Mouse (Mus musculus) midbrain, postnatal 0 days (tissue): ENCODE measurements around the gene Ica1. TPM values are rescaled to one million over a fixed set of nuclear protein-coding genes. Genes with fewer than 3 reads are reported as not detected.

Experiments used
- ATAC-seq: fragments of 200-750 bp; cut with Nextera tagmentation; 2 replicates; pipeline ENCODE4 v1.8.0; 2017; ENCODE audit warnings: moderate number of reproducible peaks, mild to moderate bottlenecking, moderate TSS enrichment, moderate library complexity; ENCODE audit not compliant: low FRiP score
- DNase-seq: peaks from one replicate; pipeline ENCODE4 v3.0.0-alpha.2; 2015; ENCODE audit warnings: low spot score
- H3K27ac ChIP-seq: fragments of 300-500 bp; sonication (generic); 2 replicates; pipeline ENCODE4 v1.5.1; 2014; ENCODE audit warnings: low read depth, mild to moderate bottlenecking, low read length, mixed read lengths
- H3K27me3 ChIP-seq: fragments of 300-500 bp; sonication (generic); 2 replicates; pipeline ENCODE4 v1.6.1; 2014; ENCODE audit warnings: low read length, control low read depth, mixed read lengths; ENCODE audit not compliant: insufficient read depth
- H3K36me3 ChIP-seq: fragments of 300-500 bp; sonication (generic); 2 replicates; pipeline ENCODE4 v1.6.1; 2014; ENCODE audit warnings: low read length, control low read depth, mixed read lengths; ENCODE audit not compliant: insufficient read depth
- H3K4me1 ChIP-seq: fragments of 300-500 bp; sonication (generic); 2 replicates; pipeline ENCODE4 v1.6.1; 2014; ENCODE audit warnings: mild to moderate bottlenecking, control low read depth, antibody characterized with exemption, low read length, mixed read lengths; ENCODE audit not compliant: insufficient read depth
- H3K4me2 ChIP-seq: fragments of 300-500 bp; sonication (generic); 2 replicates; pipeline ENCODE4 v1.6.1; 2014; ENCODE audit warnings: low read depth, mild to moderate bottlenecking, low read length, mixed read lengths; ENCODE audit not compliant: poor library complexity, severe bottlenecking
- H3K4me3 ChIP-seq: fragments of 300-500 bp; sonication (generic); 2 replicates; pipeline ENCODE4 v1.5.1; 2014; ENCODE audit warnings: low read depth, mild to moderate bottlenecking, low read length, moderate library complexity
- H3K9ac ChIP-seq: fragments of 300-500 bp; sonication (generic); replicated peaks from 2 replicates; pipeline ENCODE4 v1.6.1; 2014; ENCODE audit warnings: mild to moderate bottlenecking, low read length, moderate library complexity, mixed read lengths; ENCODE audit not compliant: poor library complexity, severe bottlenecking
- H3K9me3 ChIP-seq: fragments of 300-500 bp; sonication (generic); 2 replicates; pipeline ENCODE4 v1.6.1; 2016; ENCODE audit warnings: low read length, control low read depth
- CTCF ChIP-seq: IDR thresholded peaks from 2 replicates; pipeline ENCODE4 v1.5.1; 2016; ENCODE audit warnings: antibody characterized with exemption, mild to moderate bottlenecking
- WGBS: fragments of 180-500 bp; shearing (Covaris S2); extraction: QIAGEN DNeasy Blood & Tissue Kit; methylation state at CpG from one replicate; pipeline ENCODE4 v1.1.7; 2014; 5-methylcytosine and 5-hydroxymethylcytosine counted together
- polyA plus RNA-seq: library from polyadenylated mRNA; unstranded; fragments of >200 nt; fragmentation: Nextera tagmentation; extraction: Ambion mirVana; gene quantifications from 2 replicates; pipeline ENCODE4 v1.2.1, GENCODE M21; 2015
- total RNA-seq: library from RNA; depleted of rRNA; stranded (reverse); fragments of >200 nt; gene quantifications from 2 replicates; pipeline ENCODE4 v1.2.3, GENCODE M21; 2014

Ica1 gene
- total and polyA plus RNA-seq, 2 experiments from 2014 or later = 57.4 to 98.7 TPM

GRCm38 (mm10) chr6:8716539-8716938, 61.7 kb downstream of the Ica1 start:
- 0 out of 2 replicates have a peak, but pooled peaks cover 3% of the 10 kb centered on the region for H3K36me3 ChIP-seq
- no peak for ATAC-seq
- no peak for TF ChIP-seq CTCF
- DNase-seq = no peak
- H3K9ac ChIP-seq = no peak overlapping the region
- no peaks in the 10 kb centered on the region for H3K27me3 ChIP-seq
- H3K4me2 ChIP-seq = no peak overlapping the region
- H3K9me3 ChIP-seq = no peaks in the 10 kb centered on the region
- H3K4me1 ChIP-seq = no peaks in the 10 kb centered on the region
- 94% methylated on average over 2 of the region's 2 CpGs for WGBS
- H3K27ac ChIP-seq = no peak overlapping the region
- H3K4me3 ChIP-seq = no peak overlapping the region

GRCm38 (mm10) chr6:8711246-8711645, 67.0 kb downstream of the Ica1 start:
- Histone ChIP-seq H3K4me3 (no peak overlapping the region), H3K4me2 (no peak overlapping the region), H3K4me1 (no peaks in the 10 kb centered on the region), H3K36me3 (0 out of 2 replicates have a peak, but pooled peaks cover 3% of the 10 kb centered on the region), H3K27me3 (no peaks in the 10 kb centered on the region), H3K9ac (no peak overlapping the region), H3K27ac (no peak overlapping the region), H3K9me3 (no peaks in the 10 kb centered on the region)
- no peak for ATAC-seq
- DNase-seq = no peak
- 89% methylated on average over 5 of the region's 5 CpGs for WGBS
- TF ChIP-seq CTCF = no peak

DNA sequence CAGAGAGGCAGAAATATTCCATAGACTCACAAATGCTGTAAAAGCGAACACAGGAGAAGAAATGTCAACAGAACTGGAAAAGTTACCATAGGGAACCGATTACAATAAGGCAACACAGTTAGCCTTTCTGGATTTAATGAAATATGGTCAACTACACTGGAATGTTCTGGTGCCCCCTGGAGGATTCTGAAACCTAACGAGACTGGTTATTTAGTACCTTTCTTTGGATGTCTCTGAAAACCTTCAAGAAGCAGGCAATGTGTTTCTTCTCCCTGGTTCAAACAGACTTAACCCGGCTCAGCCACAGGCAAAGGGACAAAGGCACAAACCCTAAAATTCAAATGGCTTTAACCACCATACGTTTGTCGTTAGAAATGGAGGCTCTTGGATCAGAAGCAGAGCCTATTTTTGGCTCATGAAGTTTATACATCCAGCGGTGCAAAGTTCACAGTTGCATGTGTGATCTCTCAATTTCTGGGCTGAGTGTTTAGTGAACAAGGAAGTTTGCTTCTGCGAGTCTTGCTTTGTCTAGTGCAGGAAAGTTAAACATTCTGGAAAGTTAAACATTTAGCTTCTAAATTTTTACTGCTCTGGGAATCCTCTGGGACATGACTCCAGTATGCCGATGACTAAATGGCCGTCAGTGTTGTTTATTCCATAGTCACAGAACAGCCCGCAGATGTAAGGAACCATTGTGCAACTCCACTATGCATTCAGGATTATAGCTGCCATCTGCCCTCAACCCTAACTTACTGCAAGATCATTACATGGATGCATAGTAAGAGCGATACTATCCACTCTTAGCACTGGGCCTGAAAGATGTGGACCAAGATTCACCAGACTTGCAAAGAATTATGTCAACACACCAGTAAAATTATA, 83.4 kb downstream of the Ica1 start:
- H3K4me3 ChIP-seq = no peak overlapping the region
- no peak for ATAC-seq

GRCm38 (mm10) chr6:8693926-8694635, 84.2 kb downstream of the Ica1 start:
- WGBS = 11% methylated on average over 10 of the region's 10 CpGs
- DNase-seq (no peak), ATAC-seq (no peak)
- Histone ChIP-seq H3K27me3 (no peaks in the 10 kb centered on the region), H3K4me1 (no peaks in the 10 kb centered on the region; the same call in 1 of the 2 replicates), H3K4me2 (no peak overlapping the region), H3K27ac (no peak overlapping the region), H3K36me3 (no peaks in the 10 kb centered on the region), H3K4me3 (no peak overlapping the region), H3K9me3 (no peaks in the 10 kb centered on the region), H3K9ac (no peak overlapping the region)
- no peak for TF ChIP-seq CTCF

More for the DNA sequence above, 83.4 kb downstream of the Ica1 start:
- 66% methylated on average over 12 of the region's 12 CpGs for WGBS
- H3K27ac ChIP-seq = no peak overlapping the region
- H3K9ac ChIP-seq = no peak overlapping the region
- H3K27me3 ChIP-seq = no peaks in the 10 kb centered on the region
- H3K4me2 ChIP-seq = no peak overlapping the region
- peak; percentile 36 for DNase-seq
- H3K4me1 ChIP-seq = no peaks in the 10 kb centered on the region; the same call in 1 of the 2 replicates
- peak; percentile 51 for TF ChIP-seq CTCF
- H3K36me3 ChIP-seq = no peaks in the 10 kb centered on the region
- H3K9me3 ChIP-seq = no peaks in the 10 kb centered on the region

DNA sequence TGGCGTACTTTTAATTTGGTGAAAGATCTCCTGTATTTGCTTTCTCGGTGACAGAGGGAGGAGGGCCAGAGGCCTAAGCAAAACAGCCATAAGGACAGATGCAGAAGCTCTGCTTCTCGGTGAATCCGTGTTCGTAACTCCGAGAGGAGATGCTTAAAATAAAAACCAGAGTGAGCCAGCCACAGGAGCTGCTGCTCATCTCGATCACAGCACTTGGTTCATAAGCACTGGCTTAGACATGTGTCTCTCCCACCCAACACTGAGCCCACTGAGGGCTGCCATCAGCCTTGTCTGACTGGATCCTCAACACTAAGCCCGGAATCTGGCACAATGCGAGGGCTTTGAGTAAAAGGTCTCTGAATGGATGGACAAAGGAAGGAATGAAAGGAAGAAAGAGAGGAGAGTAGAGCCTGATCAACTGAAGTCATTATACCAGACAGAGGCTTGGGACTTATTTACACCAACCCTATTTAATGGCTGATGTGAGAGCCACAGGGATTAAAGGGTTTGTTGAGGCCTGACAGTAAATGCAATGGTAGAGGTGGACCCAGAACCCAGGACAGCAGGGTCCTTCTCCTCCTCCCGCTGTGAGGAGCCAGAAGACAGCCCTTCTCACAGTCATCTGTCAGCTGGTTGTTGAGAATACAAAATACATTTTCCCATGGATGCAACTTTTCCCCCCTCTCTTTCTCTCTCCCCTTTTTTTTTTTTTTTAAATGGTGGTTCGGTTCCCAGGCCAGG, 85.0 kb downstream of the Ica1 start:
- H3K9me3 ChIP-seq = no peaks in the 10 kb centered on the region
- H3K4me3 ChIP-seq = no peak overlapping the region
- no peak overlapping the region for H3K4me2 ChIP-seq
- no peak for ATAC-seq
- no peaks in the 10 kb centered on the region for H3K27me3 ChIP-seq
- no peaks in the 10 kb centered on the region; the same call in 1 of the 2 replicates for H3K4me1 ChIP-seq
- no peak overlapping the region for H3K9ac ChIP-seq
- H3K36me3 ChIP-seq = no peaks in the 10 kb centered on the region
- TF ChIP-seq CTCF = no peak
- no peak overlapping the region for H3K27ac ChIP-seq
- no peak for DNase-seq
- 33% methylated on average over 11 of the region's 11 CpGs for WGBS
